Mouse (Mus musculus): ENCODE measurements at regions not wholly inside any gene's neighbourhood (a gene's known extent, or its start where the extent isn't known, plus 50 kb on each side); places are given as distances from the start of the nearest gene placed in this dataset.

DNA sequence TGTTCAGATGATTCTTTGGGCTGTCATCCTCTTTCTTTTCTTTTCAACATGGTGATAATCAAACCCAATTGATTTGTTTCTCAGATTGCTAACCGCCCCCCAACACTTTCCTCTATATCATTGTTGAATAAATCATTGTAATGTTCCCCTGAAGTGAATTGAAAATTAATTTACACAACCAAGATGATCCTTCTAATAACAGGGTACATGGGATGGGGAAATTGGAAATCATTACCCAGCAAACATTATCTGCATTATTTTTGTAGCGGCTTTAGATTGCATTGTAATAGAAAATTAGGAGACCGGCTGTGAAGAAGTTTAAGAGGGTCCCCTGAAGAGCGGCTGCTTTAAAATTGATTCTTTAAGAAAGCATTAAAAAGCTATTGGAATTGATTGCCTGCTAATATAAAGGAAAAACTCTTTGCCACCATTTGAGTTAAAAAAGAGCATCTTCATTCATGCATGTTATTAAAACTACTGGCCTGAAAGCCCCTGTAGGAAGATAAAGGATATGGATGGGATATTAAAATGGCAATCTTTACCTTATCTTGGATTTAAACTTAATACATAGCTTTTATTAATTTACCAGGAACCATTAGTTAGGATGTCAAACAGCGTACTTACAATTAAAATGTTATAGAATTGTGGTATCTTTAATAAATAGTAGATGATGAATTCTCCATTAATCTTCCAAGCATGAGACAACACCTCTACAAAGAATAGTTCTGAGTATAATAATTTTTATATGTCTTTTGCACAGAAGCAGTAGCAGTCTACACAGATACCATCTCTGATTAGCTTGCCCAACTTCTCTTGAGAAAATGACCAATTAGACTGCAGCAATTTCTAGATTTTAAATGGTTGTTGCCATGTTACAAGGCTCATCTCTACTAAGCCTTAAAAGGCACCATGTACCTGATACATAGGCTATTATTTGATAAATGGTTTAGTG is 127.0 kb upstream of the Hs3st5 start:
- no peak for DNase-seq

DNA sequence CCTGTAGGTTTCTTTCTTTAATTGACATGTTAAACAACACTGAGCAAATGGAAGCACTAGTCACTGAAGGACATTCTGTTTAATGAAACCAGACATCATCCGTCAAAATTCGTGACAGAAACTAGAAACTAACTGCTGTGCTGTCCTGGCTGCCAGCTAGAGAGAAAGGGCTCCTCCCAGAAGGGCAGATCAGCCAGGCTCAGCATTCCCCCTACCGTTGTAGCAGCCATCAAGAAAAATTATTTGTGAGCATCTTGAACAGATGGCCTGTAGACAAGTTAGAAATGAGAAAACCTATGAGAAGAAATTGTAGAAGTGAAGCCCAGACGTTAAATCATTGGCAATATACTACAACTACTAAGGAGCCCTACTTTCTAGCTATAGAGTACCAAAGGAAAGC is 123.3 kb upstream of the Hs3st5 start:
- DNase-seq: no peak

DNA sequence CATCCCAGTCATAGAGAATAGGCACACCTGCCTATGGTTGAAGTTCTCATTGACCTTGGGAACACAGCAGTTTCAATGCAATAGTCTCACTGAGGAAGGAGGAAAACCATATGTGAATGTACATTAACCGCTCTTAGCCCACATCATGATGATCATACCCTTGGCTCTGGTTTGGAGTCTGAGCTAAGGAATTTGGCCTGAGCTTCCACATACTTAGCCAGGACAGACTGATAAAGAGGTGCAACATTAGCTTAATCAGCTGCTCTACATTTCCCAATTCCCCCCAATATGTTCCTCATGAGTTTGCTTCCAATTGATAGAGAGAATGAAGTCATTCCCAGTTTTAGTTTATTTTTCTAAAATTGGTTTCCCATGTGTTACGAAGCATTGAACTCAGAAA is 116.6 kb upstream of the Hs3st5 start:
- DNase-seq: no peak

DNA sequence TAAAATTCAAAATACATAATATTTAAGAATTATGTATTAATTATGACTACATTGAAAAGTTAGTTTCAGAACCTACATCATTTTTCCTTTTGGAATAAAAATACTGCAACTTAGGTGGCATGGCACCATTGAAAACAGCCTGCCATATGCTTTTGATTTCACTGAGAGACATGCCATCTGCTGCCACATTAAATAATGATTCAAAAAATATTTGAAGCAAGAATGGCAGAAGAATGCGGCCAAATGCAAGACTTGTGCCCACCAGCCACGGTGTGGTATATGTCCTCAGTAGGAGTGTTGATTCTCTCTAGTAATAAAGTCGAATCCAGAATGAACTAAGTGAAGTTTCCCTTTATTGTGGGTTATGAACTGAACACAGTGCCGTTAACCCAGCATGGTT is 113.0 kb upstream of the Hs3st5 start:
- DNase-seq: peak; percentile 19

DNA sequence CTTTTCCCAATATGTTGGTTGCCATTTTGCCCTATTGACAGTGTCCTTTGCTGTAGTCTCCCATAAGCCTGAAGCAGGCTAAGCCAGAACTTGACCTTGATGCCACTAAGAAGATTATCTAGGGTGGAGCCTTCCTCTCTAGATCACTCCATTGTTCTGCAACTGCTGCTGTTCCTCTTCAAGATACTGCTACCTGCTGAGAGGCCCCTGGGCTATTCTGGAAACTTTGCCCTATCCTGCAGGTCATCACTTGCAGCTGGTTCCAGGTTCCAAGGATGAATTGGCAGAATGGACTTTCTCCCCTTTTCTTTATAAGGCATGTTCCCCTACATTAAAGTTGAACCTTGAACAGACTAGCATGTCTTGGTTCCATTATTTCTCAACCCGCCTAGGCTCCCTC is 110.0 kb upstream of the Hs3st5 start:
- DNase-seq: no peak

DNA sequence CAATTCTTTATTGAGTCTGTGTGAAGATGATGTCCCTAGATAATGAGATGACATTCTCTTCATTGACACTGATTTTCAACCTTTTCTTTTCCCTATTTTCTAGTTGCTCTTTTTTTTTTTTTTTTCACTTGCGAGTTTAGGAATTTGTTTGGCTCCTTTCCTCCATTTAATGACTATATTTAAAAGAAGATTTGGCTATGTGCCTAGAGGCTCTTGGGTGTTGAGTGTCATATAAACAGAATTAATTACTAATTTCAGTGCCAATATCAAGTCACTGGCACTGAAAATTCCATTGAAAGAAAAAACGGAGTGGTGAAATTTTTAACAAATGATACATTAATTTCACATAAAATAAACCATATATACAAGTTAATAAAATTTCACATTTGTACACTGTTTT is 98.6 kb upstream of the Hs3st5 start:
- no peak for DNase-seq

DNA sequence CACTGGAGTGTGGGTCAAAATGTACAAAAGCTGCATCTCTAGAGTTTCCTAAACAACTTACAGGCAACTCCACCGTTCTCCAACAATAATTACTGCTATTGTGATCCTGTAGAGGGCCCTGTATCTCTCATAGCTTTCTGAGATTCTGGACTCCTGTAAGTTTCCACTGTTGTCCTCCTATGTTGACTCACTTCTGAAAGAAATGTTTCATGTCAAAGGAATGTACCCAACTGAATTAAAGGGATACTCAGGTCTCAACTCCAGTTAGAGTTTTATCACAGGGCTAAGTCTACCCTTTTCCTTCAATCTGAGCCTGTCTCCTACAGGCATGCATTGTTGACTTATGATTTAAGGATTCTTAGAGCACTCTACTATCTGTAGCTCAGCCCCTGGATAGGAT is 75.3 kb upstream of the Hs3st5 start:
- DNase-seq: no peak

DNA sequence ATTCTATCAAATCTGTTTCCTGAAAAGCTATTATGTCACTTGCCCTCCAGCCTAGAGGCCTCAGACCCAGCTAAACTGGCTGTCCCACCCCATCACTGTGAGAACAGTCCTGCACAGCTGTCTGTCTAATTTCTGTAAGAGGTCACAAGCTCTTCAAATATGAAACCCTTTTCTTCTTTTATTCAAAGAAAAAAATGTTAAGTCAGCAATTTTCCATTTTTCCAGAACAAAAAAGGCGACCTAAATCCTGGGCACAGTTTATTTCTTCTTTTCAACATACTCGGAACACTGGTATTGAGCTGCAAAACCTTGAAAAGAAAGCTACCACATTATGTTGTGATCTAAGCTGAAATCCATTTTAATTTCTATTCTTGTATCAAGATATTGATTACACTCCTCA is 69.2 kb upstream of the Hs3st5 start:
- DNase-seq: no peak
